Mouse (Mus musculus) MN1 (cell line): Measurements from ENCODE around the gene Vcpkmt.

Experiments
- DNase-seq: peaks from one replicate; pipeline ENCODE4 v3.0.0-alpha.2; 2016; ENCODE audit warnings: low spot score

Gene Vcpkmt

DNA sequence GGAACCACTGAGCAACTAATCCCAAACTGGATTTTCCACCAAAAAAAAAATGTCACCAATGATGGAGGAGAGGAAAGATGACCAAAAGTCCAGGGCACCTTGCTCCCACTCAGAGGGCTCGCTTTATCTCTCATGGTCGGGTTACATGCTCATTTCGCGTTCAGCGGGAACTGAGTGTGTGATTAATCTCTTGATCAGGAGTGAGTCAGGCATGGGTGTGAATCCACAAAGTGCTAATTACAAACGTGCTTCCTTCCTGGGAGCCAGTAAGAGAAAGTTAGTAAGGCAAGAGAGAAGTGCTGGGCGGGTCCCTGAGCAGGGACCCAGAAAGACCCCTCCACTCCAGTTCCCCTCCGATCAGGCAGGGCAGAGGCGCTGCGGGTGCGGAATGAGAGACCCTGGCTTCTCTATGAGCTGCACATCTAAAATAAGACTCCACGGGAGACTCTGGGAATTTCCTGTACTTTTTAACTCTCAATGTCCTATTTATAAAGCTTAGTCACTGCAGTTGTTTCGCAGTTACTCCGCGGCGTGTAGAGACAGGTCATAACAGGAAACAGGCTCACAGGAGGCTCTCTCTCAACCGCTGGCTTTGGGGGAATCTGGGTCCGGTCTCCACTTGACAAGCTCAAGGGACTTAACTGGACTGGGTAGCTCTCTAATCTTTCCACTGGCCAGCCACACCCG lies 45.0 kb downstream of the Vcpkmt start:
- peak; percentile 74 for DNase-seq

DNA sequence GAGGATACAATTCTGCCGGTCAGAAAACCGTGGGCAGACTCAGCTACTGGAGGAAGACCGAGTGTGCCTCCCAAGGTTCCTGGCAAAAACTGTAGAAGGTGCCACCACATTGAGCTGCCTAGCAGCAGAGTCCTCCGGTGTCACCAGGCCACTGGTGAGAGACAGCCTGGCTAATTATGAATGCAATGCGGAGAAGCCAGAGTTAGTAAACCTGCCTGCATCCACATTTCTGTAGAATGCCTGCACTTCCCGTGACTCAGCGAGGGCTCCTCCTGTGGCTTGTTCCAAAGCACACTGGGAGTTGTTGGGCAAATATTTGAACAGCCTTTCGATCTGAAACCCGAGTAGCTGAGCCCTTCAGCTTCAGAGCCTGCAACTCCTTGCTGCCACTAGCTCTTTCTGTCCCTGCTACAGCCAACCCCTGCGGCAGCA lies 45.6 kb downstream of the Vcpkmt start:
- peak; percentile 62 for DNase-seq

DNA sequence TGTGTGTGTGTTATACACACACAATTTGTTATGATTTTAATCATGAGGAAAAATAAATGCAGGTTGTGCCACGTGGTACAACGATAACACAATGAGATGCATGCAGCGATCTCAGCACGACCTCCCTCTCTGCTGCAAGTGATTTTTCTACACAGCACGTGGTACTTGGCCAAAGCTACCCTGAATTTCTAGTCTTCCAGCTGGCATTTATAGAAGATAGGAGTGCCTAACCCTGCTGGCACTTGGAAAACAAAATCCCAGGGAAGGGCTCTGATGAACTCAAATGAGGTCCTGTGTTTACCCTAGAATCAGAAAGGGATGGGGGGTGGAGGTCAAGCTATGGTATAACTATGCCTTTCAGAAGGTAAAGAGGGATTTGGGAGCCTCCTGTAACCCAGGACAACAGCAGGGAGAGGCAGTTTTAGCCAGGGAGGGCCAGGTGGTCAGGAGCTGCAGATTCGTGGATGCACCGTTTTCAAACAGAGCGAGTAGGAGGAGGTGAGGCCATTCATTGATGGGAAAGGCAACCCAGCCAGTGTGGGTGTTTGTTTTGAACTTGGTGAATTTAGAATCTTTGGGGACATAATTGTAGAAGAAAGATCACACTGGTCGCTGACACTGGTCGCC lies 46.1 kb downstream of the Vcpkmt start:
- DNase-seq: no peak

DNA sequence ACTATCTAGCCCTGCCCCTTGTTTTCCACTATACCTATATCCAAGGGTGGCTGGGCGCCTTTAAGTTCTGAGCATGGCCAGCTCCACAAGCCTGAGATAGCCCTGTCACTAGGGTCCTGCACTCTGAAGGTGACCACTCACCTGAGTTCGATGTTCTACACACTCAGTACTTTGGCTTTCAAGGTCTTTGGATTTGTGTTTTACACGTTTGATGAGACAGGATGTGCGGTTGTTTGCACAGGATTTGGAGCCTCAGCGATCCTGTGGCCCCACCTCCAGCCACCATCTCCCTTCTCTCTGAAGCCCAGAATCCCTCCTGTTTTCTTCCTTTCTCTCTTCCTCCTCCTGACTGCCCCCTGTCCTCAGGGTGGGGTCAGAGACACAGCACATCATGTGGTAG lies 49.6 kb downstream of the Vcpkmt start:
- DNase-seq: no peak

DNA sequence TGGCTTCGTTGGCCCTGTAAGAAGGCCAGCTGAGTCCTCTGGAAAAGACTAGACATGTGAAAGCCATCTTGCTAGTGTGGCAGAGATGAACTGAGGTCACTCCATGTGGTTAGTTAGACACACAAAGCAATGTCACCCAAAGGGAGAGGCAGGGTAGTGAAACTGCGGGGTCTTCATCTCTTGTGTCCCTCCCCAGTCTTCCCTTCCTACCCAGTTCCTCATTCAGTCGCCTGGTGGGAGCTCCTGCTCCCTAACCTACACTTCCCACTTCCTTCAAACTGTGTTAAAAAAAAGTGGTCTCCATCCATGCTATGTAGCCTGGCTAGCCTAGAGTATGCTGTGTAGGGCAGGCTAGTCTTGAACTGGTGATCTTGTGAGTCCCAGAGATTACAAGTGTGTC lies 50.3 kb downstream of the Vcpkmt start:
- DNase-seq: no peak

DNA sequence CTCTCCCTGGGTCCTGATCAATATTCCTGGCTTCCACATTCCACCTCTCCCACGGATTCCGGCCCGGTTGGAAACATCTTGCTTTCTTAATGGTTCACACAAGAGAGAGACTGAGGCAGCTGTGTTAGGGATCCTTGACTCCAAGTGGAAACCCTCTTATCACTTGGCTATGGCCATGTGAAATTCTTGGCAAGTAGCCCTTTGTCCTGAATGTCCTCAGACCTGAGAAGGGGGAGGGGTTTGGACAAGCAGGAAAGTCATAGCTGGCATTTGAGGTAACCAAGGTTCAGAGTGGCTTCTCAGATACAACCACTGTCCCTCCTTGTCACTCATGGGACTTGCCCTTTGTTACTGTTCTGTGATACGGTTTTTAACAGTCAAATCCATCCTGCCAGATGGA lies 50.7 kb downstream of the Vcpkmt start:
- DNase-seq: no peak

DNA sequence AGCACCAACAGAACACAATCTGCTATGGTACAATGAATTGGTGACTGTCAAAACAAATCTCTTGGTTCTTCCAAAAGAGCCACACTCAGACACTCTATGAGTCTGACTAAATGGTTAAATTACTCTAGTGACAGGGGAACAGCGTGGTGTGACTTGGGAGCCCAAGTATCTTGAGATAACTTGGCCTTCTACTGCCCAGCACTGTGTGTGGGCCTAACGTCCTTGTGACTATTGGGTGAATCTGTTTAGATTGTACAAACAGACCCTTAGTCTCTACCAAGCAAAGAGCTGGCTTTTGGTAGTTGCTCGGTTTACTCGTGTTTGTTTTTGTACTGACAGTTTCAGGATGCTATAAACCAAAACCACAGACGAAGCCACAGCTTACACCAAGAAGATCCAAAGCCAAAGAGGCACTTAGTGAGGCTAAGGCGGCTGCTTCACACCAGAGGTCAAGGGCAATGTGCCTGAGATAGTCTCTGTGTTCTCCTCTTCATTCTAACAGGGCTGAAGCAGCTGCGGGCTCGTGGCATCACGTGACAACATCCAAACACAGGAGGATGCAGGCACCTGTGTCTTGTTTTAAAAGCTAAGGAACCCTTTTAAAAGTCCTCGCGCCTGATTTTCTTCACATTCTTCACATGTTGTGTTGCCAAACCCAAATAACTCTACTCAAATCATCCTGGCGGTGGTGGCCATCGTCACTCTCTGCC lies 53.0 kb downstream of the Vcpkmt start:
- no peak for DNase-seq

DNA sequence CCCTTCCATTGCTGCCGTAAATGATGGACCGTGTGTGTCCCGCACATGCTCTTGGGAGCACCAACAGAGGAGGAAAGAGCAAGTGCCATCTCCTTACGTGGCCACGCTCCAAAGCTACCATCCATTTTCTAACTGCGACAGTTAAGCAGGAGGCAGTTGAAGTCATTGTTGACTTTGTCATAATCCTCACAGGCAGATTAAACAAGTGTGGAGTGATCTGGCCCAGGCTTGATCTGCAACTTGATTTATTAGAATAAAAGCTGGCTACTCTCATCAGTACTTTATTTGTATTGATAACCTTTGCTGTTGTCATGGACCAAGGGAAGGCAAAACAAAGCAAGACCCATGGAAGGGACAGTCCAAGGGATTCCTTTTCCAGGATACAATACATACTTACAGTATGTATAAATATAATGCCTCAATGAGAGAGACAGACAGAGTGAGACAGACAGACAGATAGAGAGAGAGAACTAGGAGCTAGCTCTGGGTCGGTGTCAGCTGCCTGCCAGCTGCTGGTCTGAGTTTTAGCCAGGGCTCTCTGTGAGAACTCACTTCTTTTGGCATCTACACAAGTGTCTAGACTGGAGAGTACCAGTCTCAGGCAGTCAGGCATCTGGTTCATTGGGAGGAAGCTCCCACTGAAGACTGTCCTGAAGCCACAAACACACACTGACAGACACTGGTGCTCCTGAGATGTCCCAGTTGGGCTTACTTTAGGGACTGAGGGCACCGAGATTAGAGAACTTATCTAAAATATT lies 54.4 kb downstream of the Vcpkmt start:
- no peak for DNase-seq
